Mouse (Mus musculus) midbrain, embryonic 10.5 days (tissue): ENCODE measurements around the gene Olfr229. TPM values are rescaled to one million over a fixed set of nuclear protein-coding genes. Genes with fewer than 3 reads are reported as not detected.
"Not testable (repeated sequence)": the region's sequence is repeated elsewhere in the genome, so short reads cannot be mapped to it uniquely, and the experiment has no call there.

ENCODE experiments used
- DNase-seq: peaks from one replicate; pipeline ENCODE4 v3.0.0-alpha.2; 2017; ENCODE audit warnings: low spot score
- H3K27ac ChIP-seq: fragments of 300-500 bp; sonication (generic); replicated peaks from 2 replicates; pipeline ENCODE4 v1.5.1; 2016; ENCODE audit warnings: mild to moderate bottlenecking
- H3K27me3 ChIP-seq: fragments of 300-500 bp; sonication (generic); 2 replicates; pipeline ENCODE4 v1.6.1; 2016; ENCODE audit warnings: low read depth, mild to moderate bottlenecking; ENCODE audit not compliant: poor library complexity, severe bottlenecking
- H3K36me3 ChIP-seq: fragments of 300-500 bp; sonication (generic); 2 replicates; pipeline ENCODE4 v1.6.1; 2016; ENCODE audit warnings: mild to moderate bottlenecking, moderate library complexity
- H3K4me1 ChIP-seq: fragments of 300-500 bp; sonication (generic); 2 replicates; pipeline ENCODE4 v1.6.1; 2016
- H3K4me3 ChIP-seq: fragments of 300-500 bp; sonication (generic); 2 replicates; pipeline ENCODE4 v1.5.1; 2016; ENCODE audit warnings: mild to moderate bottlenecking, moderate library complexity
- H3K9me3 ChIP-seq: fragments of 300-500 bp; sonication (generic); replicated peaks from 2 replicates; pipeline ENCODE4 v1.6.1; 2016; ENCODE audit warnings: mild to moderate bottlenecking
- WGBS: fragments of 180-500 bp; shearing (Covaris S2); methylation state at CpG from one replicate; pipeline ENCODE4 v1.1.7; 2016; 5-methylcytosine and 5-hydroxymethylcytosine counted together
- polyA plus RNA-seq: library from polyadenylated mRNA; unstranded; fragments of >200 nt; fragmentation: Nextera tagmentation; extraction: Ambion mirVana; gene quantifications from 2 replicates; pipeline ENCODE4 v1.2.1, GENCODE M21; 2016

Gene Olfr229
- polyA plus RNA-seq, result not detected in 2 replicates

DNA sequence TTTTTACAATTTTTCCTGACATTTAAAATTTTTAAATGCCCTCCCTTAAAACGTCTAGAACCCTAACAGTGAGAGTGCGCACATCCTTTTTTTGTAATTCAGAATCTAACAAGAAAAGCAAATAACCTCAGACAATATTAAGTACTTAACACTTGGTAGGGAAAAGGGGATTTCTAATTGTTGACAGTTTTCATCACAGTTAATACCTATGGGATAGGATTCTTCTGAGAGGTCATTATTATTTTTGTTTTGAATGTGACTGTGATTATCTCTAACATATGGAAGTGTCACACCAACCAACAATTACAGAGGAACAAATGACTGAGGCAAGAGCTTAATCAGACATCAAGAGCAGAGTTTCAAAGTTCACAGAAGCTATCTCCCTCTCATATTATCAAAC, at the start of gene Olfr229:
Gene Olfr229 (plus strand): TSS at position 301 of the 400 bp plus-strand sequence.
- DNase-seq, result no peak
- WGBS, result 78% methylated on average over 2 of the region's 2 CpGs
- Histone ChIP-seq H3K27ac (no peak within 1 kb of the TSS), H3K4me3 (no peak within 1 kb of the TSS), H3K9me3 (no peaks in the 10 kb centered on the region), H3K4me1 (no peaks in the 10 kb centered on the region), H3K27me3 (no peaks in the 10 kb centered on the region), H3K36me3 (no peaks in the 10 kb centered on the region)

DNA sequence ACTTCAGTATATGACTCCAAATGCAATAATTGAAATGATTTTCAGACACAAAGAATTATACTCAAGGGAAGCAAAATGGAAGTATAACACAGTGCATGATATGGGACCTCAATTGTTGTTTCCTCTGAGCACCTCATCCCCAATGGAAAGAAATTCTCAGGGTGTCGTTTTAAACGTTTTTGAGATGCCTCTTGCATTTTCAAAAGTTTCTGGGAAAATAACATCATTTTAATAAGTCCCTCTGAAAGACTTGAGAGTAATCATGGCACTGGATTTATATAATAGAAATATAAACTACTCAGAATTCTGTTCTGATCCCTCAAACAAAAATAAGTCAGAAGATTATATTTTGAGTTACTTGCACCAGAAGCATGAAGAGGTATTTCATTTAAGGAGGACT, 41.0 kb upstream of the Olfr229 start, which contains the start of gene Olfr972:
Gene Olfr972 (plus strand): TSS at position 301 of the 400 bp plus-strand sequence.
- WGBS, result 73% methylated on average over 2 of the region's 2 CpGs
- no peaks in the 10 kb centered on the region for H3K36me3 ChIP-seq
- H3K27ac ChIP-seq, result no peak within 1 kb of the TSS
- no peaks in the 10 kb centered on the region for H3K9me3 ChIP-seq
- H3K27me3 ChIP-seq, result no peaks in the 10 kb centered on the region
- H3K4me1 ChIP-seq, result no peaks in the 10 kb centered on the region
- no peak within 1 kb of the TSS for H3K4me3 ChIP-seq
- no peak for DNase-seq

DNA sequence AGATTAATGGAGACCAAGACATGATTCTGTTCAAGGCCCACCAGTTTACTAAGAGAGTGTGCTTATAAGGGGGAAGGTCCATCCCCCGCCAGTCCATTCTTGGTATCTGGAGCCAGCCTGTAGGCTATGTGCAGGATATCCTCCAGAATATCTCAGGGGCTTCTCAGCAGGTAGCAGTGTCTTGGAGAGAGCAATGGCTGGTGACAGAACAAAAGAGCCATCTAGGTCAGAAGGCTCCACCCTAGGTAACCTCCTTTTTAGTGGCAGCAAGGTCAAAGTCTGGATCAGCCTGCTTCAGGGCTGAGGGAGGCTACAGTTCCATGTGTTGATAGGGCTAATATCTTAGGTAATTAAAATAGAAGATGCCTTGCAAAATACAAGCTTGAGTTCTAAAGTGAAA, 35.1 kb upstream of the Olfr229 start:
- not testable (repeated sequence) for H3K27ac ChIP-seq, H3K4me1 ChIP-seq, H3K4me3 ChIP-seq, H3K9me3 ChIP-seq, H3K27me3 ChIP-seq, H3K36me3 ChIP-seq, DNase-seq
- 85% methylated on average over 1 of the region's 1 CpGs for WGBS

DNA sequence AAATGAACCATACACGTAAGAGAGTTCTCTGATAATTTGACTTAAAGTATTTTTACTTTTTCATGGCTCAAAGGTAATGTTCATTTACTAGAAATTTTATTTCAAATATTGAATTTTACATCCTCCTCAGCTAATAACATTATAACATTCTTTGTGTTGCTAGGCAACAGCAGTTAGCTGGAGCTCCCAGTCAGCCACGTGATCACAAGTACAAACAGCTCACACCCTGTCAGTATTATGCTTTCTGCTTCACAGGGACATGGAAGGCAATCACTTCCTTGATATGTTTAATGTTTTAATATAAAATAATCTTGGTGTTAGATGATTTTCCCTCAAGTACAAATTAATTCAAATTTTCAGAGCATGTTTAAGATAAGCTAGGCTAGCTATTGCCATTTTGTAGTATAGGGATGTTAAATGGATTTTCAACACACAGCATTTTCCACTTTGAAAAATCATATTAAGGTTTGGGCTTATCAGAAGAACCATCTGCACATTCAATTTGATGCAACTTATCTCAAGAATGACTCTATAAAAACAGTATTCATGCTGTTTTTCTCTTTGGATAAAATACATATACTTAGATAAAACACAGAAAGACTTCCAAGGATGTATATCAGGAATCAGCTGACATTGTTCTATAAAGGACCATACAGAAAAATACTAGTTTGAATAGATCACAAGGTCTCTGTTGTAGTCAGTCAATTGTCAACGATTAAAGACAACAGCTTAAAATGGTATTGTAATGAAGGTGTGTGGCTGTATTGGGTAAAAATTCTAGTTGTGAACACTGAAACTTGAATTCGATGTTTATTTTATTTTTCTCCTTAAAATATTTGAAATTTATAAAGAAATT, 29.4 kb upstream of the Olfr229 start:
- H3K27me3 ChIP-seq, H3K4me3 ChIP-seq, H3K27ac ChIP-seq, H3K36me3 ChIP-seq, DNase-seq, H3K9me3 ChIP-seq, H3K4me1 ChIP-seq: not testable (repeated sequence)
- WGBS, result no CpG with 5 or more reads among the region's 4 CpGs

DNA sequence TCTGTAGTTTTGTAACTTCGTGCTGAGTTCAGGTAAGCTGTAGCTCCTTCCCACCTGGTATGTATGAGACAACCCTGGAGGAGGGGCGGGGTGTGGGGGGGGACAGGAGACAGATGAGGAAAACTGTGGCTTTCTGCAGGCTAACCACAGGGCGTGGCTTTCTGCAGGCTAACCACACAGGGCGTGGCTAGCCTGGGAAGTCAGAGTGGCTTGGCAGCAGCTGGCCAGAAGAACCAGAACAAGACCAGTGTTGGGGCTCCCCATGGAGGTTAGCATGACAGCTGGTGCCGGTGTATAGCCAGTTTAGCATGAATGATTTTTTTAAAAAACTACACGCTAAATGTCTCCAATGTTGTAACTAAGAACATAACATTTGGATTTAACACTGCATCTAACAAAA, 2.0 kb upstream of the Olfr229 start:
- Histone ChIP-seq H3K36me3 (no peaks in the 10 kb centered on the region), H3K4me1 (no peaks in the 10 kb centered on the region), H3K27ac (no peak overlapping the region), H3K9me3 (no peaks in the 10 kb centered on the region), H3K27me3 (no peaks in the 10 kb centered on the region), H3K4me3 (no peak overlapping the region)
- WGBS, result 80% methylated on average over 6 of the region's 6 CpGs
- no peak for DNase-seq

DNA sequence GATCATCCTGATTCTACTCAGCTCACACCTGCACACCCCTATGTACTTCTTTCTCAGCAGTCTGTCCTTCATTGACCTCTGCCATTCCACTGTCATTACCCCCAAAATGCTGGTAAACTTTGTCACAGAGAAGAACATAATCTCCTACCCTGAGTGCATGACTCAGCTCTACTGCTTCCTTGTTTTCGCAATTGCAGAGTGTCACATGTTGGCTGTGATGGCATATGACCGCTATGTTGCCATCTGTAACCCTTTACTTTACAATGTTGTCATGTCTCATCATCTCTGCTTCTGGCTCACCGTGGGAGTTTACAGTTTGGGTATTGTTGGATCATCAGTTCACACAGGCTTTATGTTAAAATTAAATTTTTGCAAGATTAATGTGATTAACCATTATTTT, 2.8 kb downstream of the Olfr229 start:
- Histone ChIP-seq H3K27ac (no peak overlapping the region), H3K36me3 (no peaks in the 10 kb centered on the region), H3K4me1 (no peaks in the 10 kb centered on the region), H3K27me3 (no peaks in the 10 kb centered on the region), H3K9me3 (no peaks in the 10 kb centered on the region), H3K4me3 (no peak overlapping the region)
- DNase-seq, result no peak
- 87% methylated on average over 3 of the region's 3 CpGs for WGBS

DNA sequence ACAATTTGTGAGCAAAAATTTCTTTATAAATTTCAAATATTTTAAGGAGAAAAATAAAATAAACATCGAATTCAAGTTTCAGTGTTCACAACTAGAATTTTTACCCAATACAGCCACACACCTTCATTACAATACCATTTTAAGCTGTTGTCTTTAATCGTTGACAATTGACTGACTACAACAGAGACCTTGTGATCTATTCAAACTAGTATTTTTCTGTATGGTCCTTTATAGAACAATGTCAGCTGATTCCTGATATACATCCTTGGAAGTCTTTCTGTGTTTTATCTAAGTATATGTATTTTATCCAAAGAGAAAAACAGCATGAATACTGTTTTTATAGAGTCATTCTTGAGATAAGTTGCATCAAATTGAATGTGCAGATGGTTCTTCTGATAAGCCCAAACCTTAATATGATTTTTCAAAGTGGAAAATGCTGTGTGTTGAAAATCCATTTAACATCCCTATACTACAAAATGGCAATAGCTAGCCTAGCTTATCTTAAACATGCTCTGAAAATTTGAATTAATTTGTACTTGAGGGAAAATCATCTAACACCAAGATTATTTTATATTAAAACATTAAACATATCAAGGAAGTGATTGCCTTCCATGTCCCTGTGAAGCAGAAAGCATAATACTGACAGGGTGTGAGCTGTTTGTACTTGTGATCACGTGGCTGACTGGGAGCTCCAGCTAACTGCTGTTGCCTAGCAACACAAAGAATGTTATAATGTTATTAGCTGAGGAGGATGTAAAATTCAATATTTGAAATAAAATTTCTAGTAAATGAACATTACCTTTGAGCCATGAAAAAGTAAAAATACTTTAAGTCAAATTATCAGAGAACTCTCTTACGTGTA, 21.1 kb downstream of the Olfr229 start:
- not testable (repeated sequence) for H3K27ac ChIP-seq, H3K4me3 ChIP-seq, H3K27me3 ChIP-seq, H3K36me3 ChIP-seq, DNase-seq, H3K9me3 ChIP-seq, H3K4me1 ChIP-seq
- no CpG with 5 or more reads among the region's 4 CpGs for WGBS

DNA sequence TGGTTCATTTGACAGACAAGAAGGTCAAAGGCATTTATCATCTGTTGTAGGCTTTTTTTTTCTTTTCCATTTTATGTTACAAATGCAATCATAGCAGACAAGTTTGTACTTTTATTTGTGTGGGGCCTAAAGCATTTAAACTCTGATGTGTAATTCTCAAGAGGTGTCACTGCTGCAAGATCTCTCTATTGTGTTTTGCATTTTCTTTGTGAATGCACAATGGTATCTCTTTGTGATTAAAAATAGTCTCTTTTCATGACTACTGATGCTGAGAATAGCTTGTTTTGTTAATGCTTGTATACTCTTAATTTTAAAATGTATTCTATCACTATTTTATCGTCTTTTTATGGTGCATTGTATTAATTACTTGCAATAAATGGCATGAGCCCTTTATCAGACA, 21.7 kb downstream of the Olfr229 start:
- H3K9me3 ChIP-seq, H3K4me1 ChIP-seq, H3K36me3 ChIP-seq, H3K27me3 ChIP-seq, DNase-seq, H3K27ac ChIP-seq, H3K4me3 ChIP-seq: not testable (repeated sequence)
- 64% methylated on average over 1 of the region's 1 CpGs for WGBS

DNA sequence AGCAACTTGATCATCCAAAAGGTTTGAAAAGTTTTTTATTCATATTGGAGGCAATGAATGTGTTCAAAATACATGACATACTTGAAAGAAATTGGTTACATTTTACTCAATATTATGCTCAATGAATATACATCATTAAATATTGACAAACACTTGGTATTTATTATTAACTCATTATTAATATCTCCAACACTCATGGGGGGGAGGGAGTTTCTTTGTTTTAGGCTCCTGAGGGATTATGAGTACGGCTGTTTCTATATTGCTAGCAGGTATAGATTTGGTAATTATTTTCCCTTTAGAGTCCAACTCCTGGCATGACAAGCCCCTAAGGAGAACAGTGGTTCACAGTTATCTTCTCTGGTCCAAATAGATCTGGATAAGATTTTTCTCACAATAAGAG, 30.1 kb downstream of the Olfr229 start, which contains the start of gene Olfr974:
Gene Olfr974 (plus strand): TSS at position 301 of the 400 bp plus-strand sequence.
- H3K27me3 ChIP-seq, result no peaks in the 10 kb centered on the region

DNA sequence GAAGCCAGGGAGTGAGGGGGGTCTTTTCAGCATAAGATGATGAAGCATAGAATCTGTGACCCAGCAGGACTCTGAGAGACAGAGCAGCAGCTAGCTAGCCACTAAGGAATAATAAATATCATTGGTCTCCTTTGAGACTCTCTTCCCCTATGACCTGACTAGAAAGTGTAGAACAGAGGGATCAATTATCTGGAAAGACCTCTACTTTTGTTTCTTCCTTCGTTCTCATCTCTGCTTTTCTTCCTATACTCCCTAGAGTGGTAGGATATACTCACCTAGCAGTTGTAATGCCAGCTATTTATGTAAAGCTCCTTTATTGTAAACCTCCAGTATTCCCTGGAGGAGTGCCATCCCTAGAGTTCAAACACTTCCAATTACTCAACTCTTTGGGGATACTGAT, 44.8 kb downstream of the Olfr229 start, which contains the start of gene Olfr975:
Gene Olfr975 (minus strand): TSS at position 101 of the 400 bp plus-strand sequence.
- 73% methylated on average over 1 of the region's 1 CpGs for WGBS
- H3K9me3 ChIP-seq, result no peaks in the 10 kb centered on the region
- H3K27me3 ChIP-seq, result no peaks in the 10 kb centered on the region
- no peak within 1 kb of the TSS for H3K27ac ChIP-seq
- no peaks in the 10 kb centered on the region for H3K36me3 ChIP-seq
- no peak for DNase-seq
- H3K4me1 ChIP-seq, result no peaks in the 10 kb centered on the region
- no peak within 1 kb of the TSS for H3K4me3 ChIP-seq

More for the DNA sequence above, 30.1 kb downstream of the Olfr229 start, which contains the start of gene Olfr974:
- H3K9me3 ChIP-seq, result peaks cover 7% of the 10 kb centered on the region; the same call in 1 of the 2 replicates
- no peak within 1 kb of the TSS for H3K27ac ChIP-seq
- DNase-seq, result no peak
- no peaks in the 10 kb centered on the region for H3K36me3 ChIP-seq
- 94% methylated on average over 1 of the region's 1 CpGs for WGBS
- no peaks in the 10 kb centered on the region for H3K4me1 ChIP-seq
- H3K4me3 ChIP-seq, result no peak within 1 kb of the TSS

DNA sequence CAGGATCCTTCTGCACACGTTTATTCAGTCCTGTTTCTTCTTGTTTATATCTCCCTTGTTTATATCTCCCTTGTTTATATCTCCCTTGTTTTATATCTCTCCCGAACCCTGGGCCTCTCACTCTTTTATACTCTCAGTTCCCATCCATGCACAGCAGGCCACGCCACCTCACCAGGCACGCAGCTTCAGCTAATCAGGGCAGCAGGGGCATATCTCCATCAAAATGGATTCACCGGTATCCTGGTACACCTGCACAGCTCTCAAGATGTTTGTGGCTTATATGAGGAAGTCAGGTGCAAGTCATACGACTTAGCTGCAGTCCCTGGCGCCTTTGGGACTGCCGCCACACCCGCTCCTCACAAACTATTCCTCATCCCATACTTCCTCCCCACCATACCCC, 53.9 kb downstream of the Olfr229 start, which contains the start of gene Olfr976:
Gene Olfr976 (minus strand): TSS at position 101 of the 400 bp plus-strand sequence.
- not testable (repeated sequence) for H3K4me1 ChIP-seq, H3K9me3 ChIP-seq, H3K27ac ChIP-seq, H3K4me3 ChIP-seq, DNase-seq, H3K36me3 ChIP-seq, H3K27me3 ChIP-seq
- 82% methylated on average over 8 of the region's 9 CpGs for WGBS
